Mouse (Mus musculus) megakaryocyte, adult 5-6 weeks (primary cell): Measurements from ENCODE around the gene Olfr112. TPM values are rescaled to one million over a fixed set of nuclear protein-coding genes. Genes with fewer than 3 reads are reported as not detected.
"Not testable (repeated sequence)": the region's sequence is repeated elsewhere in the genome, so short reads cannot be mapped to it uniquely, and the experiment has no call there.

Experiments
- ATAC-seq: 2 replicates; pipeline ENCODE4 v1.8.0; 2016; ENCODE audit warnings: mild to moderate bottlenecking, inconsistent platforms; ENCODE audit not compliant: poor library complexity, severe bottlenecking
- total RNA-seq, 2 experiments: library from RNA; stranded (forward) in 1 of 2; stranded (reverse) in 1 of 2; fragments of 153-499, 151-499 nt in 1 of 2; fragments of 221-1000, 200-1000 nt in 1 of 2; gene quantifications; 2 replicates each; pipeline versions ENCODE4 v1.2.3 to v1.2.4; 2015 to 2017

The Olfr112 gene
- total RNA-seq (2015) (not detected in 2 replicates), total RNA-seq (2017) (not detected in 2 replicates)

GRCm38 (mm10) chr17:37569351-37569750 lies at the start of gene Olfr112:
Olfr112 (minus strand) TSS chr17:37569451.
- no peak for ATAC-seq

GRCm38 (mm10) chr17:37592643-37593042 lies 23.4 kb upstream of the Olfr112 start, which contains the start of gene Olfr114:
Olfr114 (minus strand) TSS chr17:37592743.
- no peak for ATAC-seq

GRCm38 (mm10) chr17:37577563-37577962 lies 8.3 kb upstream of the Olfr112 start, which contains the start of gene Olfr113:
Olfr113 (minus strand) TSS chr17:37577663.
- no peak for ATAC-seq

- no peak for ATAC-seq
Measured at GRCm38 (mm10) chr17:37558913-37559615, 10.2 kb downstream of the Olfr112 start.

GRCm38 (mm10) chr17:37543800-37544435 lies 25.3 kb downstream of the Olfr112 start:
- ATAC-seq: no peak

- no peak for ATAC-seq
Measured at GRCm38 (mm10) chr17:37541454-37542119, 27.7 kb downstream of the Olfr112 start.

GRCm38 (mm10) chr17:37538416-37538815 lies 30.8 kb downstream of the Olfr112 start:
- not testable (repeated sequence) for ATAC-seq

GRCm38 (mm10) chr17:37535173-37535572 lies 34.1 kb downstream of the Olfr112 start:
- ATAC-seq: no peak

GRCm38 (mm10) chr17:37525427-37525826 lies 43.8 kb downstream of the Olfr112 start:
- peak; percentile 84 for ATAC-seq

- ATAC-seq: peak; percentile 72
Measured at GRCm38 (mm10) chr17:37524612-37525011, 44.6 kb downstream of the Olfr112 start.

Other genes with a start within 250 kb of the Olfr112 start
- not detected in 2 replicates for gene Olfr103, start 229.8 kb downstream of the Olfr112 start, total RNA-seq (2015)
- gene Olfr103, start 229.8 kb downstream of the Olfr112 start, total RNA-seq (2017): not detected in 2 replicates
- not detected in 2 replicates for gene Olfr104-ps, start 209.9 kb downstream of the Olfr112 start, total RNA-seq (2015)
- not detected in 2 replicates for gene Olfr104-ps, start 209.9 kb downstream of the Olfr112 start, total RNA-seq (2017)
- not detected in 2 replicates for gene Olfr105-ps, start 190.4 kb downstream of the Olfr112 start, total RNA-seq (2015)
- not detected in 2 replicates for gene Olfr105-ps, start 190.4 kb downstream of the Olfr112 start, total RNA-seq (2017)
- gene Olfr106-ps, start 179.1 kb downstream of the Olfr112 start, total RNA-seq (2015): not detected in 2 replicates
- gene Olfr106-ps, start 179.1 kb downstream of the Olfr112 start, total RNA-seq (2017): not detected in 2 replicates
- gene Olfr107, start 170.2 kb downstream of the Olfr112 start, total RNA-seq (2015): not detected in 2 replicates
- gene Olfr107, start 170.2 kb downstream of the Olfr112 start, total RNA-seq (2017): not detected in 2 replicates
- gene Olfr108, start 124.0 kb downstream of the Olfr112 start, total RNA-seq (2015): not detected in 2 replicates
- not detected in 2 replicates for gene Olfr108, start 124.0 kb downstream of the Olfr112 start, total RNA-seq (2017)
- gene Olfr109, start 110.5 kb downstream of the Olfr112 start, total RNA-seq (2015): not detected in 2 replicates
- not detected in 2 replicates for gene Olfr109, start 110.5 kb downstream of the Olfr112 start, total RNA-seq (2017)
- 0.62 TPM in 1 of 2 replicates, not detected in the other for gene H2-M2, start 85.9 kb downstream of the Olfr112 start, total RNA-seq (2015)
- gene H2-M2, start 85.9 kb downstream of the Olfr112 start, total RNA-seq (2017): not detected in 2 replicates
- gene Olfr110, start 77.0 kb downstream of the Olfr112 start, total RNA-seq (2015): not detected in 2 replicates
- not detected in 2 replicates for gene Olfr110, start 77.0 kb downstream of the Olfr112 start, total RNA-seq (2017)
- gene Olfr111, start 61.4 kb downstream of the Olfr112 start, total RNA-seq (2015): not detected in 2 replicates
- not detected in 2 replicates for gene Olfr111, start 61.4 kb downstream of the Olfr112 start, total RNA-seq (2017)
- gene Olfr113, start 8.2 kb upstream of the Olfr112 start, total RNA-seq (2015): not detected in 2 replicates
- not detected in 2 replicates for gene Olfr113, start 8.2 kb upstream of the Olfr112 start, total RNA-seq (2017)
- not detected in 2 replicates for gene Olfr114, start 23.3 kb upstream of the Olfr112 start, total RNA-seq (2015)
- not detected in 2 replicates for gene Olfr114, start 23.3 kb upstream of the Olfr112 start, total RNA-seq (2017)
- not detected in 2 replicates for gene Olfr115, start 57.7 kb upstream of the Olfr112 start, total RNA-seq (2015)
- gene Olfr115, start 57.7 kb upstream of the Olfr112 start, total RNA-seq (2017): not detected in 2 replicates
- not detected in 2 replicates for gene Olfr116, start 57.7 kb upstream of the Olfr112 start, total RNA-seq (2015)
- not detected in 2 replicates for gene Olfr116, start 57.7 kb upstream of the Olfr112 start, total RNA-seq (2017)
- gene Olfr117, start 94.3 kb upstream of the Olfr112 start, total RNA-seq (2015): not detected in 2 replicates
- gene Olfr117, start 94.3 kb upstream of the Olfr112 start, total RNA-seq (2017): not detected in 2 replicates
- not detected in 2 replicates for gene Olfr118, start 97.5 kb upstream of the Olfr112 start, total RNA-seq (2015)
- gene Olfr118, start 97.5 kb upstream of the Olfr112 start, total RNA-seq (2017): not detected in 2 replicates
- not detected in 2 replicates for gene Olfr119, start 127.1 kb upstream of the Olfr112 start, total RNA-seq (2015)
- gene Olfr119, start 127.1 kb upstream of the Olfr112 start, total RNA-seq (2017): not detected in 2 replicates
- not detected in 2 replicates for gene Olfr120, start 152.4 kb upstream of the Olfr112 start, total RNA-seq (2015)
- not detected in 2 replicates for gene Olfr120, start 152.4 kb upstream of the Olfr112 start, total RNA-seq (2017)
- gene Olfr121, start 179.4 kb upstream of the Olfr112 start, total RNA-seq (2015): not detected in 2 replicates
- gene Olfr121, start 179.4 kb upstream of the Olfr112 start, total RNA-seq (2017): not detected in 2 replicates
- gene Olfr122, start 199.2 kb upstream of the Olfr112 start, total RNA-seq (2015): not detected in 2 replicates
- not detected in 2 replicates for gene Olfr122, start 199.2 kb upstream of the Olfr112 start, total RNA-seq (2017)
- gene Olfr123, start 224.1 kb upstream of the Olfr112 start, total RNA-seq (2015): not detected in 2 replicates
- not detected in 2 replicates for gene Olfr123, start 224.1 kb upstream of the Olfr112 start, total RNA-seq (2017)
- not detected in 2 replicates for gene Olfr124, start 230.4 kb upstream of the Olfr112 start, total RNA-seq (2015)
- gene Olfr124, start 230.4 kb upstream of the Olfr112 start, total RNA-seq (2017): not detected in 2 replicates